Mouse (Mus musculus): ENCODE data around the gene B2m. TPM values are rescaled to one million over a fixed set of nuclear protein-coding genes. Genes with fewer than 3 reads are reported as not detected.

B2m gene
- polyA plus RNA-seq, 2 experiments from 2014 or later: 7,747 to 9,345 TPM

GRCm38 (mm10) chr2:122194509-122194929 lies 47.0 kb downstream of the B2m start:
- ATAC-seq: peak; percentile 74

DNA sequence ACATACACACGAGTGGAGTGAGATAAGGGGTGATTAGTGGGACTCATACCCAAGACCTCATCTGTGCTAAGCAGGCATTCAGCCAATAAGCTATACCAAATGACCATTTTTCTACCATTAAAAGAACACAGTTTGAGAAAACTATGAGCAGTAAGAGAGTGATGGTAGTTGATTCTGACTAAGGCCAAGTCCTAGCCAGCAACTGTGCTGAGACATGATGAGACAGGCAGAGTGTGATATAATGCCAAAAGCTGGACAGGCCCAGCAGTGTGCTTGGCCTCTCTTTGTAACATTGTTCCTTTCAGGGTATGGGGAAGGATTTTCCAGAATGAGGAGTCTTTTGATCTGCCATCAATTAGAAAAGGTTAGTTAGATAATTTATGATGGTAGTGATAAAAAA lies 54.0 kb downstream of the B2m start:
- no peak for ATAC-seq

Other genes starting within 250 kb of the B2m start
- 10 to 100 TPM; 58.8 to 78.8 TPM for gene Ctdspl2, start 191.7 kb upstream of the B2m start, polyA plus RNA-seq (2017; shearing (Covaris generic))
- gene Mageb3, start 191.6 kb upstream of the B2m start, polyA plus RNA-seq (2017; shearing (Covaris generic)): not detected
- gene Eif3j1, start 119.1 kb upstream of the B2m start, polyA plus RNA-seq (2017; shearing (Covaris generic)): 1 to 10 TPM; 3.1 to 3.7 TPM
- gene Spg11, start 29.3 kb upstream of the B2m start, polyA plus RNA-seq (2017; shearing (Covaris generic)): 1 to 10 TPM; 5.3 to 7.4 TPM
- gene Trim69, start 13.0 kb downstream of the B2m start, polyA plus RNA-seq (2017; shearing (Covaris generic)): under 1 TPM in 1 of 2 experiments, not detected in 1; 0.35 TPM
- gene Patl2, start 38.5 kb downstream of the B2m start, polyA plus RNA-seq (2017; shearing (Covaris generic)): 1 to 10 TPM; 1.2 to 1.5 TPM
- gene Terb2, start 38.6 kb downstream of the B2m start, polyA plus RNA-seq (2017; shearing (Covaris generic)): not detected
- gene Sord, start 87.1 kb downstream of the B2m start, polyA plus RNA-seq (2017; shearing (Covaris generic)): 1 to 10 TPM; 4.1 to 4.4 TPM
- not detected for gene Duox2, start 150.8 kb downstream of the B2m start, polyA plus RNA-seq (2017; shearing (Covaris generic))
- gene Duoxa2, start 151.2 kb downstream of the B2m start, polyA plus RNA-seq (2017; shearing (Covaris generic)): not detected
- not detected for gene Duoxa1, start 166.0 kb downstream of the B2m start, polyA plus RNA-seq (2017; shearing (Covaris generic))
- not detected for gene Duox1, start 168.0 kb downstream of the B2m start, polyA plus RNA-seq (2017; shearing (Covaris generic))
- under 1 TPM in 1 of 2 experiments, not detected in 1; 0.42 TPM for gene Shf, start 221.5 kb downstream of the B2m start, polyA plus RNA-seq (2017; shearing (Covaris generic))

All from CD4-positive, CD25-positive, alpha-beta regulatory T cell, adult 4 months (primary cell).